Mouse (Mus musculus): ENCODE measurements at regions not wholly inside any gene's neighbourhood (a gene's known extent, or its start where the extent isn't known, plus 50 kb on each side); places are given as distances from the start of the nearest gene placed in this dataset.
A peak's percentile ranks its signal among the peaks of the same experiment; 100 is the strongest.

DNA sequence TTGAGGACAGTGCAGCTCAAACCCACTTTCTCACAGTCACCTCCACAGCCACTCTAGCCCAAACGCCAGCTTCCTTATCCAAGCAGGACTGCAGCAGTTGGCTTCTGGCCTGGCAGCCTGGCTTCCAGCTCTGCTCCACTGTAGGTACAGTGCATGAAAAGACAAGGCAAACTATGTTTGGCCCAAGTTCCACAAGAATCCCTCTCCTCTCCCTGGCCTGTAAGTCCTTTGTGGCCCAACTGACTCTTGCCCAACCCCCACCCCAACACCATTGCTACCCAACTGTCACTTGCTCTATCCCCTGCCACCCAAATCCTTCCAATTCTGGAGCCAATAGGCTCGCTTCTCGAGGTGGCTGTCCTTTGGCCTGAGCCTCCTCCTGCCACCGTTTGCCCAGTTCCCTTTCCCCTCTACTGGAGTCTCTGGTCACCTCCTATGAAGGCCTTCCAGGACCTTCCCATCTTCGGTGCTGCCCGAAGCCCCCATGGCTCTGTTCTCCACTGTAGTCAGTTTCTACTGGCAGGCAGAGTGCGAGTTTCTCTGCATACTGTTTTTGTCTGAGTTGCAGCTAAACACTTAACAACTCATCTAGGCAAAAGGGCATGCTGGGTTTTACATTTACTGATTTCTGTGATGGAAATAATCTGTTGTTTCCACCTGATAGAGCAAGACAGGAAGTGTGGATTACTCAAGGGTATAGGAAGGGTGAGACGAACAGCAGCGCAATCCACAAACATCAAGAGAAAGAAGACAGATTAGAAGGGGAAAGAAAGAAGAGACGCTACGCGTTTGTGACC is 84.4 kb upstream of the Ptpn1 start:
- no peak for DNase-seq

DNA sequence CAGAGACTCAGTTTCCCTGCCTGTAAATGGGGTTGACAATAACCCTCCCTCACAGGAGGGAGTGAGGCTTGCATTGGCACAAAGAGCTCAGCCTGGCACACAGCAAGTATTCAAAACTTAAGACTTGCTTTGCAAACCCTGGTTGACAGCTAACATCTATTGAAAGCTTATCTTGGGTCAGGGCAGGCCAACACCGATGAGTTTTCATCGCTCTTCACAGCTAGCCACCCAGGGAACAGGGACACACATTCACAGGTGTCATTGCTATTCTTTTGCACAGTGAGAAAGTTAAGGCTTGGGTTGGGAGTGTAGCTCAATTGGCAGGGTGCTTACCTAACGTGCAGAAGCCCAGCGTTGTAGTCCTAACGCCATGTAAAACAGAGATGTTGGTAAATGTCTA is 86.5 kb upstream of the Ptpn1 start:
- no peak for DNase-seq

DNA sequence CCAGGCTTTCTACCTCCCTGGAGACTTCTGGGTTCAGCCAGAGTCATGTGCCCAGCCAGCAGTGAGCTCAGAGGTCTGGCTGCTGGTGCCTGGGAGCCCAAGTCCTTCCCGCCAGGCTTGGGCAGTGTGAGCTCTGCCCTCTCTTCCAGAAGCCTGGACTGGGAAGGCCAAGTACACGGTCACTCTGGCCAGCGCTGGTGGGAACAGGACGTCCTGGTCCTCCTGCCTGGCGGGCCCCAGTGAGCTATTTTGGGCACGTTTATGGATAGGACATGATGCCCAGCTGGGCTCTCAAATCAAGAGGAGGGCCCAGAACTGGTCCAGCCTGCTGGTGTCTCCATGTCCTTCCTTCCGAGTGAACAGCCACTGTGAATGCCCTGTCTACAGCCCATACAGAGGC is 87.3 kb upstream of the Ptpn1 start:
- DNase-seq, result no peak

DNA sequence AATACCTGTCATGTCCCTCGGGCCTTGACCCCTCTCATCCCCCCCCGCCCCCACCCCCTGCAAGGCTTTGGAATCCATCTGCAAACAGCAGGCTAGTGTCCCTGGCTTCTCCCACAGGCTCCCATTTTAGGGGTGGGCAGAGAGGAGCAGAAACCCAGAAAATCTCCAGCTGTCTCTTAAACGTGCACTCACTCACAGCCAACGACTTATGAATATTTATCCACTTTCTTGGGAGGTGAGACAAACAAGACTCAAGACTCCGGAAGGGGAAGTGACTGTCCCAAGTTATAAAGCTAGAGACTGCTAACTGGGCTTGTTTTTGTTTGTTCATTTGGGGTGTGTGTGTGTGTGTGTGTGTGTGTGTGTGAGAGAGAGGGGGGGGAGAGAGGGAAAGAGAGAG is 87.9 kb upstream of the Ptpn1 start:
- no peak for DNase-seq

DNA sequence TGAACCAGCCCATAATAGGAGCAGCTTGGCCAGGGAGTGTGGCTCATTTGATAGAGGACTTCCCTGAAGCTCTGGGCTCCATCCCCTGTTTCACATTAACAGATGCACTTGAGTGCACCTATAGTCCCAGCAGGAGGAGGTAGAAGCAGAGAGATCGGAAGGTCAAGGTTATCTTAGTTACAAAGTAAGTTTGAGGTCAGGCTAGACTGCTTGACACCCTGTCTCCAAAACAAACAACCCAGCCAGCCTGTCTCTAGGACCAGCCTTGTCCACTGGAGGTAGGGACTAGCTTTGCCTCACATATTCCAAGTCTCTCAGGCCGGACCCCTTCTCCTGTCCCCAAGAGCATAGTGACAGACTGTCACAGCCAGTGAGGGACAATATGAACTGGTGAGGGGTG is 88.9 kb upstream of the Ptpn1 start:
- no peak for DNase-seq

DNA sequence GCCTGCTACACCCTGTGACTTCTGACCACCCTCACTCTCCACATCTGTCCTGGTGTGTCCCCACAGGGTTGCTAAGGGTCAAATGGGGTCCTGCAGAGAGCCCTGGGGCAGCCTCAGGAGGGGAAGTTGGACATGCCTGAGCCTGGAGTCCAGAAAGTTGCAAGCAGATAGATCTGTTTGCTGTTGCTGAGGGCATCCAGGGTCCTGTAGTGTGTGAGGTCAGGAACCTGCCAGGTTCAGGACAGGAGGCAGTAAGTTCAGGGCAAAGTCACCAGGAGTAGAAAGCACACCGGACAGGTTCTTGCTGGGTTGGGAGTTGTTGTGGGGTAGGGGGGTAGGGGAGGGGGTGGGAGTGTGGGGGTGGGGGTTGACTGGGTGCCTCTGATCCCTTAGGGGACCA is 89.4 kb upstream of the Ptpn1 start:
- no peak for DNase-seq

DNA sequence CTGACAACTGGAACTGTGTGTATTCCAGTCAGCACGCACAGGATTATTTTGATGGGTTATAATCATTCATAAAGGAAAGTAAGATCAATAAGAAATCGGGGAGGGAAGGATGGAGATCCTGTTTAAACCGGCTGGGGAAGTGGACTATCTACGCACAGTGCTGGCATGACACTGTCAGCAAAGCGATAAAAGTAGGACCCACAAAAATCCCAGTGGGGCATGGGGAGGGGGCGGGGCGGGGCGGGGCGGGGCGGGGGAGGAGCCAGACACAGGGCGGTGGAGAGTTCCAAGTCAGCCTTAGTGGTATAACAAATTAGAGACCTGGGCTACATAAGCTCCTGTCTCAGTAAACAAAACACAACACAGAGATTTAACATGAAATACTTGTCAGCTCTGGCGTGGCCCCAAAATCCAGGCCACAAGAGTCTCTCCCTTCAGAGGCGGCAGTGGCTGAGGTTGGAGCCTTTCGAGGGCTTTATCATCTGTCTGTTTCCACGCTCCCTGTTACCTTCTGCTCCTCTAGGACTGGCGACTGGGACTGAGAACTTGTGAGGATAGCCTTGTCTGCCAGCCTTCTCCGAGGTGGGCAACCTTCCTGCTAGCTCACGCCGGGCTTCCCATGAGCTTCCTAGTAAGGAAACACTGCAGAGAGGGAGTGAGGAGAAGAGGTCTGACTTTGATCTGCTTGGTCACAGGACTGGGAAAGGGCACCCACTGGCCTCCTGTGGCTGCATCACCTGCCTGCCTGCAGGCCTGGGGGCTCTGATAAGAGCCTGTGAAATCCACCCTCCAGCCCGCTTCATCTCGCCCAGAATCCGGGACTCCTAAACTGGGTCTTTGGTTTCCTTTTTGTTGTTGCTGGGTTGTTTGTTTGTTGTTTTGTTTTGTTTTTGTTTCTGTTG is 90.3 kb upstream of the Ptpn1 start:
- no peak for DNase-seq

DNA sequence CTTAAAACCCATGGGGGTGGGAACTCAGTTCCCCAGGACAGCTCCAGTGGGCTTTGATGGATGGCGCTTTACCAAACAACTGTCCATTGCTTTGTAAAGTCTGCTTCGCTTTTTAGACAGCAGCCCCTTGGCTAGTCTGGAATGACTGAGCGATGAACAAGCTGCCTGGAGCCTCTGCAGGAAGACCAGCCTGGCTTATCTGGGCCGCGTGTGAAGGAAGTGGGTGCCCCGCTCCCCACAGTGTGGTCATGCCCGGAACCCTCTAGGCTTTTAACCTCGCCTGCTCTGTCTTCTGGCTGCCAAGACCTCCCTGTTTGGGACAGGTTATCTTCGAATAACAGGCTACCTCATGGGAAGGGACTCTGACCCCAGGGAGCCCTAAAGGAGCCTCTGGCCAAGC is 91.5 kb upstream of the Ptpn1 start:
- no peak for DNase-seq

DNA sequence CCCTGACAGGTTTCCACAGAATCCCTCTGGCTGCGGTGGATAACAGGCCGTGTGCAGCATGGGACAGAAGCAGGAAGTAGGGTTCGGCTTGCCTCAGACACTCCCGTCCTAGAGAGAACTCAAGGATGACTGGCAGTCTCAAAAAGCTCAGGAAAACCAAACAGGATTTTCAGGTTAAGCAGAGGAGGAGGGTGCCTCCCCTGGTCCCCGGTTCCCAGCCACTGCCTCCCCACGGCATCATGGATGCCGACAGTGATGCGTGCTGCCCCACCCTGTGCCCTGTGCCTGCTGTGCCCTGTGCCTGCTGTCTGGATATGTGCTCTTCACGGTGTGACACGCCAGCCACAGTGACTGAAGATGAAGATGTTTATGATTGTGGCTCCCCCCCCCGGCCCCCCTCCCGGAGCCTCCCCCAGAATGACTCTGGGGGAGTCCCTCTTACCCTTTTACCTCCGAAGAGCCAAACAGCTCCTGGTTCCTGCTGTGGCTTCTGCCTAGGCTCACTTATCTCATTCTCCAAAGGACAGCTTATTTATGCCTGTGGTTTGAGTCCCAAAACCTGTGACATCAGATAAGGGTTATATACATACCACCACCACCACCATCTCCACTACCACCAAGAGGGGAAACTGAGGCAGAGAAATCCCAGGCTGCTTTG is 92.4 kb upstream of the Ptpn1 start:
- no peak for DNase-seq

DNA sequence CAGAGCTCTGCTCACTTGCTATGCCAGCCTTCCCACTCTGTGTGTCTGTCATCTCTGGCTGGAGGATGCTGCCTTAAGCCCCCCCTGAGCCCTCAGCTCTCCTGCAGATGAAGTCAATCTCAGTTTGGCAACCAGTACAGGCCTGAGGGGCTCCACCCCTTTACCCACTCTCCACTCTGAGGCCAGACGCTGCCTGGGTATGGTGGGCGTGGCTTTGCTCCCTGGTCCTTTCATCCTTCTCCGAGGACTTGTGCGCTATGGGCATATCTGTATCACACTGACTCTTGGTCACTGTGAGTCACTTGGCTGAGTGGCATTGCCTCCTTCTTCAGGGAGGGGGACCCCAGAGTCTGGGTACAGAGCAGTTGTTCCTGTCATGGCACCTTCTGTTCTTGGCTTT is 94.3 kb upstream of the Ptpn1 start:
- no peak for DNase-seq

DNA sequence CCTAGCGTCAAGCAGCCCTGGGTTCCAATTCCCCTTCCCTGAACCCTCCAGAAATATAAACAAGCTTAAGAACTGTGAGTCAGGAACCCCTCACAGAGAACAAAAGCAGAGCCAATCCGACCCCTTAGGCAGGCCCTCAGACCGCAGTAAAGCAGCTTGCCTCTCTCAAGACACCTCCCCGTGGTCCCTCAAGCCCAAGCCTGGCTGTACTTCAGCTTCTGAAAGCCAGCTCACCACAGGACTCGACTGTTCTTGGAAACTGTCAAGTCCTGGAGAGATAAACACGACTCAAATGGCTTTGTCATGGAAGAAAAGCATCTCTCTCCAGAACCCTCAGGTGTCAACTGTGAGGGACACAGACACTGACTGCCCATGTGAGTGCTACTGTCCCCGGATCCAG is 95.2 kb upstream of the Ptpn1 start:
- no peak for DNase-seq

DNA sequence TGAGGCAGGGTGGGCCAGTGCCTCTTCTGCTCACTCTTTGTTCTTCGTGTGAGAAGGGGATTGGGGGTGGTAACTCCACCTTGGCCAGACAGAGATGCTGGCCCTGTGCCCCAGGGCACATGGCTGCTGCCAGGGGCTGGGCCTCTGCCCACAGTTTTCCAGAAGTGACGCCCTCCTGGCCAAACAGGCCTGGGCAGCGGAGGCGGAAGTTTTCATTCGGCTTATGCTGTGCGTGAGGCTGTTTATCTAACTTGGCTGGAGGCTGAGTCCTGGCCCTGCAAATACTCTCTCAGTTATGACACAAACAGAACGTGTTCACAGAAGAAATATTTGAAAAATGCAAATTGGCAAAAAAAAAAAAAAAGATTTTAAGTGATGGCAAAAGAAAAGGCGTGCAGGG is 97.3 kb upstream of the Ptpn1 start:
- no peak for DNase-seq

DNA sequence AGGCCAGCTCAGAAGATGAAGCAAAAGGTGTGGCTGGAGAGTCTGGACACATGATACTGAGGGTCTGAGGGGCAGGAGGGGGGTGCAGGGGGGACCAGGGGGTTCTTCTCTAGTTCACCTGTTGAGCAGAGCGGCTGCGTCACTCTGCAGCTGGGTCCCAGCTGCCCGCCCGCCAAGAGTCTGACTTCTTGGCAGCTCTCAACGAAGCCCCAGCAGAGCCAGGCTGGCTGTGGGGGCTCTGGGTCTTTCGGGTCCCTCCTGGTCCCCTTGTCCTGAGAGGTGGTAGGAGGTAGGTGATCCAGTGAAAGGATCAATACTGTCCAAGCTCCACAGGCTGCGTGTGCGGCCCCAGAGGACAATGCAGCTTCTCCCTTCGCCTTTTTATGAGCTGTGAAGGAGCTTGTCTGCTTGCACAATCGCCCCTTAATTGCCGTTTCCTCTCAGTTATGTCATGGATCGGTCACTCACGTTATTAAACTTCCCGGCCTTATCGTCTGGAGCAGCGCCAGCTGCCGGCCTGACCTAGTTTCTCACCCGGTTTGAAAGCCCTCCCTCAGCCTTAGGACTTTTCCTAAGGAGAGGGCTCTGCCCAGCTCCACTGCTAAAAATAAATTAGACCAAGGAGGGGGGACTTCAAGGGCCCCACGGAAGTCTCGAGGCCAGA is 98.4 kb upstream of the Ptpn1 start:
- DNase-seq, result peak in 1 of 2 experiments; percentile 31

DNA sequence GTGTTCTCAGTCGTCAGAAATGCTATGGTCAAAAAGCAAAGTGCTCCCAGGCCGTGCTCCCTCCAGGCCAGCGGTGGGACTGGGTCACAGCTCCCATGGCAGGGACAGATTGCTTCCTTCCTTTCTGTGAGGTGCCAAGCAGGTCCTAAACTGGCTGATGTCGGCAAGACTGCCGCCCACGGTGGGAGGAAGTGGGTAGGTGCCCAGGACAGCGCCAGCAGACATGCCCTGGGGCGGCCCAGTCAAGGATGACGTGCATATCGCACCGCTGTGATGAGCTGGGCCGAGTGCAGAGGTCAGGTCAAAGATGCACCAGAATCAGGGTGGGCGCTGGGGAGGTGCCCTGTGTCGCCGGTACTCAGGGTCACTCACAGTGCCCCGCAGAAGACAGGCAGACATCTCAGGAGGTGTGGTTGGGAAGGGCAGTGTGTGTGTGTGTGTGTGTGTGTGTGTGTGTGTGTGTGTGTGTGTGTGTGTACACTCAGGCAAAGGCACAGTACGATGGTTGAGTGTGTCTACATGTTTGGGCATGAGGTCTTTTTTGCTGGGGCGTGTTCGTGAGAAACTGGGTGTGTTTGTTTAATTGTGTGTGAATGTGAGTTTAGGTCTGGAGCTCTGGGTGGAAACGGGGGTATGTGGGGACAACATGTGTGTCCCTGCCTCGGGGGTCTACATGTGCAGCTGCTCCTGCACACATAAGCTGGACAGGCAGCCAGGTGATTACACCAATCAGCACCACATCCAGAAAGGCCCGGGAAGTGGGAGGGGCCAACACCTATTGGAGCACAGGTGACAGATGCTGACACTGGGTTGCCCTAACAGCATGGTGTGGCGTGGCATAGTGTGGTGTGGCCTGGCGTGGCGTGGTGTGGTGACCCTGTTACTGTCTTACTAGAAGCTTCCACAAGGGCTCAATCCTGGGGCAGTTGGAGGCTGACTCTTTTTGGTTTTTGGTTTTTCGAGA is 100.5 kb upstream of the Ptpn1 start:
- DNase-seq, result no peak

DNA sequence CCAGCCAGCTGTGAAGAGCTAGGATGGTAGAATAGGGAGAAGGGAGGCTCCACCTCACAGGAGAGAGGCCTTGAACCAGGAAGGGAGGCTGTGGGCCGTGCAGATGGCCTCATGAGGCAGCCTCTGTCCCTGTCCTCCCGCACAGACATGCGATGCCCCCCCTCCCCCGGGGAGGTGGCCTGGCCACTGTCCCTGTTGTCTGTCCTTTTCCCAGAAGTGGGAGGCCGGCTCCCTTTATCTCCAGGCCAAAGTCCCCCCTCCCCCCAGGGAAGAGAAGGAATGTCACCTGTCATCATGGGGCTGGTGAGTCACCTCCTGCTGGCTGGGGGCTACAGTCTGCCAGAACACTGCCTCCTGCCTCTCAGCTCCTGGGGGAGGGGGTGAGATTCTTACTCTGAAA is 103.6 kb upstream of the Ptpn1 start:
- DNase-seq, result peak in 1 of 2 experiments; percentile 15

DNA sequence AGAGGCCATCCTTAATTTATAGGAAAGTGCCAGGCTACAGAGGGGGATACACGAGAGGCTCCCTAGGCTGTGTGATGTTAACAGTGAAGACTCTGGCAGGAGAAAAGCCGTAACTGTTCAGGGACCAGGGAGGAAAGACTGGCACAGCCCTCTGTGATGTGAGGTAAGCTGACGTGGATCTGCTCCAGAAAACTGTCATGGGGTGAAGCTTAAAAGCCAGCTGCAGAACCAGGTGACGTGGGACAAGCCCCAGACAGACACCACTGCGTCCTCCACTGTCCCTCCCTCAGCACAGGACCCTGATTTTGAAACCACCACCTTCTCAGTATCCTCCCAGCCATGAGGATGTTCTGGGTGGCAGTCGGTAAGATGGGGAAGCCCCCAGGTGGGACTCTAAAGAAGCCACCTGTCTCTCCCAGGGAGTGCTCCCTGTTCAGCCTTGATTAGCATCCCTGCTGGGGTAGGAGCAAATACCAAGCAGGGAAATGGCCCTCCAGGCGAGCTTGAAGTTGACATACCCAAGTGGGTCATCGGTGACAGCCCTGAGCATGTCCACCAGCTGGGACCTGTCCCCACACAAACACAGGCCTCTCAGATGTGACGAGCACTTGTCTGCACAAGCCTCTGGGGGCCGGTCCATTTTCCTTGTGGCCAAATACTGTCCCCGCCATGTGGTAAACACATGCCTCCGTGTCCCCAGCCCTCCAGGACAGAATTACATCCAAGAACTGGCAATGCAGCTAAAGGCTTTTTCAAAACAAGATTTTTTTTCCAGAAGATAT is 104.7 kb upstream of the Ptpn1 start:
- no peak for DNase-seq

DNA sequence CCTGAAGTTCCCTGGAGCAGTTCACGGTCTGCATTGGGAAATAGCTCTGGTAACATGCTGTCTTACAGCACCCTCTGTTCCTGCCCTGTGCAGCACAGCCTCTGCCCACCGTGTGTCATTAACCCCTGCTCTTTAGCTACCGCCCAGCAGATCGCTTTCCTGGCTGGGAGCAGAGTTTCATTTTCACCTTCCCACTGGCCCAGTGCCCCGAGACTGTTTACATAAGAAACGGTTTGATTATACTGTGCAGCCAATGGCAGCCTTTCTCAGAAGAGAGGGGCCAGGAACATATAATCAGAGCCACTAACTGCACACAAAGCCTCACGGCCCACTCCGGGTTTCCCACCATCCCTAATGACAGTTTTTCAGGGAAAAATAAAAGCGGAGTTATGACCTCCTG is 108.3 kb upstream of the Ptpn1 start:
- DNase-seq, result no peak

DNA sequence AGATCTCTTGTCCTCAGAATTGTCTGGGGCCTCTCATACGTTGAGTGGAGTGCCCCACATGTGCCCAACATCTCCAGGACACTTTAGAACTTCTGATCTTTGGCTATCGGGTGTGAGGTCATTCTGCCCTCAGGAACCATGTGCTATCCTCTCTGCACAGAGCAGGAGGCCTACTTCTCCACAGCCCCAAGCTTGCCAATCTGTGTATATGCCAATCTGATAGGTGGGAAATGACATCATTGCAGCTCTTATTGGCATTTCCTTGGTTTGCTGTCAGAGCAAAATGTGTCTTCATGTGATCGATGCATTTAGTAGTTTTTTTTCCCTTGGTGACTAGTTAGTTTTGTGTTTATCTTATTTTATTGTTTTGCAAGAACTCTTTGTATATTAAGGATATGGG is 108.8 kb upstream of the Ptpn1 start:
- DNase-seq, result no peak

DNA sequence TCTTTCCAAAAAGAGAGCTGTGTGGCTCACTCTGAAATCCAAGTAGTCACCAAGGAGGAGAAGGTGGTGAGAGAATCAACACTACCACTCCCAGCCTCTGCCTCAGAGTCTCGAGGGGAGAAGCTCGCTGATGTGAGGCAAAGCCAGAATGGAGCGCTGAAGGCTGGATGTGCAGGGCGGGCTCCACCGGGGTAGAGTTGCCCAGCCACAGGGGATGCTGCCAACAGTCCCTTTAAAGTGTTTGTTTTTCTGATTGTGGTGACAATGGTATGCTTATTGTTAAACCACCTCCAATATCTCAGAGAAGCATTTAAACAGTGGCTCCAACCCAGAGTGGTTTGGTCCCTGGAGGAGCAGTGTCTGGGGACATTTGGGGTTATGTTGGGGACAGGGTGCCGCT is 110.7 kb upstream of the Ptpn1 start:
- DNase-seq, result no peak

DNA sequence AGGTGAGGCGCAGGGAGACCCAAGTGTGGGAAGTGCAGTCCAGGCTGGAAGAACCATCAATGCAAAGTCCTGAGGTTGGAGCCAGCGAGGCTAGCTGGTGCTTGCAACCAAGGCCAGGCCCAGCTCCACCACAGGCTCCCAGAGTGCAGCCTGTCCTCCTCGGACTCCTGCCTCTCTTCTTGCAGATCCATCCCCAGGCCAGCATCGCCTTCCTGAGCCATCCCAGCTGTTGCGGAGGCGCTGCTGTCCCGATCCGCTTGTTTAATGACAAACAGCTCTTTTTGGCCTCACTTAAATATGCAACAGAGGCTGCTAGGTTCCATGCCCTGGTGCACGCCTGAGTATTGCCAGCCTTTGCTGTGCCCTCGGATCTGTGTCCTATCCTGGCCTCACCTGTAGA is 113.1 kb upstream of the Ptpn1 start:
- no peak for DNase-seq

DNA sequence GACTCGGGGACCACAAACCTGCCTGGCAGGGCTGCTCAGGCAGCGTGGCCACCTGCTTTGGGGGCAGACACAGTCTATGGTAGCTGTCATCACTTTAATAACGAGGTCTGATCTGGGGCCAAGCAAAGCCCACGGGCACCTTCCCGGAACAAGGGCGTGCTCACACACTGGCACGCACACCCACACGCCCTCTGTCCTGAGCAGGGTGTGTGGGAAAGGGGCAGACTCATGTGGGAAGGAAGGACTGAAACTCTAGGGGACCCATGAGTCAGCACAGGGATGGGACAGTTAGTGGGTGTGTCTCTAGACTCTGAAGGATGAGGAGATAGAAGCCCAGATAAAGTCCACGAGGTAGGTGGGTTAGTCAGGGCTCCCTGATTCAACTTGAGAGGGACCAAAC is 114.8 kb upstream of the Ptpn1 start:
- DNase-seq, result no peak
